In genomic region chr19:6067724-6068415, GRCm38 (mm10) we compare ENCODE assay signal across 8 mouse cellular contexts. TPM values are rescaled to one million over a fixed set of nuclear protein-coding genes. Genes with fewer than 3 reads are reported as not detected.
DNase-seq lines count a peak whose midpoint lies in the region; ATAC-seq and TF ChIP-seq lines count a peak whose summit lies in the region.

Tm7sf2 (minus strand) TSS chr19:6068373.

- peaks cover 16% of the 10 kb centered on the region for H3K4me1 ChIP-seq in embryonic facial prominence, embryonic 12.5 days
- peaks cover 9% of the 10 kb centered on the region for H3K4me1 ChIP-seq in kidney, adult 2 months (ENCODE audit: control insufficient read depth, insufficient read depth, low read length)
- peaks cover 23% of the 10 kb centered on the region for H3K4me1 ChIP-seq in limb, embryonic 12.5 days (replicated peaks)
- H3K4me1 ChIP-seq in midbrain, embryonic 14.5 days (ENCODE audit: control insufficient read depth, insufficient read depth, low read length), result peaks cover 19% of the 10 kb centered on the region

- peak within 1 kb of the TSS; percentile 59 for H3K9ac ChIP-seq in embryonic facial prominence, embryonic 12.5 days
- peak within 1 kb of the TSS; percentile 62 for H3K9ac ChIP-seq in limb, embryonic 12.5 days (replicated peaks)
- peak within 1 kb of the TSS; percentile 70 for H3K9ac ChIP-seq in midbrain, embryonic 14.5 days (replicated peaks; ENCODE audit: low read length)

- H3K9me3 ChIP-seq in embryonic facial prominence, embryonic 12.5 days, result no peaks in the 10 kb centered on the region
- H3K9me3 ChIP-seq in limb, embryonic 12.5 days, result no peaks in the 10 kb centered on the region
- H3K9me3 ChIP-seq in midbrain, embryonic 14.5 days (ENCODE audit: control insufficient read depth, low read length), result no peaks in the 10 kb centered on the region

- peak; percentile 5 for TF ChIP-seq POLR2A in kidney, adult 2 months (IDR thresholded peaks at IDR 0.05; ENCODE audit: low read depth, low read length)

- peak within 1 kb of the TSS; percentile 88 for H3K4me2 ChIP-seq in embryonic facial prominence, embryonic 12.5 days (replicated peaks)
- H3K4me2 ChIP-seq in limb, embryonic 12.5 days, result peak within 1 kb of the TSS; percentile 86
- peak within 1 kb of the TSS; percentile 94 for H3K4me2 ChIP-seq in midbrain, embryonic 14.5 days (ENCODE audit: low read length)

- ATAC-seq in embryonic facial prominence, embryonic 12.5 days (ENCODE audit: insufficient number of reproducible peaks, insufficient read depth, low FRiP score, low TSS enrichment), result peak; percentile 87
- peak; percentile 87 for ATAC-seq in limb, embryonic 12.5 days (ENCODE audit: insufficient number of reproducible peaks, insufficient read depth, low FRiP score, low TSS enrichment, low read depth)
- ATAC-seq in midbrain, embryonic 14.5 days (ENCODE audit: low FRiP score, low TSS enrichment), result peak; percentile 91

- peaks cover 36% of the 10 kb centered on the region for H3K36me3 ChIP-seq in embryonic facial prominence, embryonic 12.5 days
- no peaks in the 10 kb centered on the region; the same call in 1 of the 2 replicates for H3K36me3 ChIP-seq in kidney, adult 2 months (ENCODE audit: control insufficient read depth, insufficient read depth, low read length)
- H3K36me3 ChIP-seq in limb, embryonic 12.5 days, result peaks cover 43% of the 10 kb centered on the region
- H3K36me3 ChIP-seq in midbrain, embryonic 14.5 days (ENCODE audit: control insufficient read depth, insufficient read depth, low read length), result peaks cover 33% of the 10 kb centered on the region

- H3K4me3 ChIP-seq in embryonic facial prominence, embryonic 12.5 days, result peak within 1 kb of the TSS; percentile 47
- peak within 1 kb of the TSS; percentile 37 for H3K4me3 ChIP-seq in kidney, adult 2 months (ENCODE audit: insufficient read depth, low read depth, low read length)
- peak within 1 kb of the TSS; percentile 50 for H3K4me3 ChIP-seq in limb, embryonic 12.5 days (replicated peaks)
- H3K4me3 ChIP-seq in midbrain, embryonic 14.5 days (replicated peaks; ENCODE audit: low read depth, low read length), result peak within 1 kb of the TSS; percentile 58

- no peak for TF ChIP-seq CTCF in kidney, adult 2 months (conservative IDR thresholded peaks at IDR 0.05; ENCODE audit: insufficient read depth, insufficient read length, low read depth, low read length)

- H3K27me3 ChIP-seq in embryonic facial prominence, embryonic 12.5 days, result no peaks in the 10 kb centered on the region
- no peaks in the 10 kb centered on the region for H3K27me3 ChIP-seq in kidney, adult 2 months (replicated peaks; ENCODE audit: control insufficient read depth, insufficient read depth, low read length)
- H3K27me3 ChIP-seq in limb, embryonic 12.5 days, result no peaks in the 10 kb centered on the region
- H3K27me3 ChIP-seq in midbrain, embryonic 14.5 days (ENCODE audit: control insufficient read depth, insufficient read depth, low read length), result no peaks in the 10 kb centered on the region

- DNase-seq in 3T3-L1 (ENCODE audit: low read depth, low spot score), result peak; percentile 84
- DNase-seq in adrenal gland, postnatal 36 days, result peak; percentile 97 to 98
- DNase-seq in heart, adult 18-20 months, result peak; percentile 91 to 94
- peak; percentile 96 for DNase-seq in kidney, adult 2 months
- peak; percentile 94 for DNase-seq in midbrain, embryonic 14.5 days
- peak; percentile 79 to 90 for DNase-seq in spleen, postnatal 10 days (ENCODE audit: low spot score in 2 of 2)

- peak within 1 kb of the TSS; percentile 80 for H3K27ac ChIP-seq in embryonic facial prominence, embryonic 12.5 days
- H3K27ac ChIP-seq in kidney, adult 2 months (ENCODE audit: insufficient read depth, low read depth, low read length), result no peak within 1 kb of the TSS
- peak within 1 kb of the TSS; percentile 80 for H3K27ac ChIP-seq in limb, embryonic 12.5 days
- H3K27ac ChIP-seq in midbrain, embryonic 14.5 days (replicated peaks; ENCODE audit: low read depth, low read length), result peak within 1 kb of the TSS; percentile 90

- WGBS in embryonic facial prominence, embryonic 12.5 days, result 11% methylated on average over 33 of the region's 33 CpGs
- WGBS in kidney, adult 2 months, result 9% methylated on average over 33 of the region's 33 CpGs
- 10% methylated on average over 33 of the region's 33 CpGs for WGBS in limb, embryonic 12.5 days
- 8% methylated on average over 33 of the region's 33 CpGs for WGBS in midbrain, embryonic 14.5 days

RNA-seq across cellular contexts. Expression of gene Tm7sf2, which starts in this region (rescaled TPM):
- total RNA-seq in adrenal gland, postnatal 36 days (2021), result 10 to 100 TPM; 22.9 to 42.0 TPM
- polyA plus RNA-seq in embryonic facial prominence, embryonic 12.5 days (2016; fragmentation: Nextera tagmentation; extraction: Ambion mirVana), result 31.9 and 33.2 TPM in 2 replicates
- total RNA-seq in heart, adult 18-20 months (2021), result 1 to 10 TPM; 2.1 to 3.0 TPM
- polyA plus RNA-seq in kidney, adult 2 months (2012; rRNA removed), result 31.2 and 38.4 TPM in 2 replicates
- 24.4 and 26.3 TPM in 2 replicates for polyA plus RNA-seq in limb, embryonic 12.5 days (2016; fragmentation: Nextera tagmentation; extraction: Ambion mirVana)
- polyA plus RNA-seq in midbrain, embryonic 14.5 days (2014; fragmentation: Nextera tagmentation; extraction: Ambion mirVana), result 43.7 and 57.6 TPM in 2 replicates

Comparison
In these comparisons a context has a peak if more than half of its experiments do, and no peak if none do; other contexts are left out.
1. RNA of gene Tm7sf2 (total RNA-seq): 22.9 to 42.0 TPM in adrenal gland, postnatal 36 days; 2.1 to 3.0 TPM in heart, adult 18-20 months; every median in the first group is over 4 times any median in the second.
2. Peak in every context shown above with its lines, with median percentiles within 50 percentile points of each other: DNase-seq, ATAC-seq, H3K4me2 ChIP-seq, H3K4me3 ChIP-seq and H3K9ac ChIP-seq.